Mouse (Mus musculus) midbrain, embryonic 14.5 days (tissue): ENCODE results near the gene Rae1. TPM values are rescaled to one million over a fixed set of nuclear protein-coding genes. Genes with fewer than 3 reads are reported as not detected.
A peak's percentile ranks its signal among the peaks of the same experiment; 100 is the strongest.

ENCODE experiments used
- ATAC-seq: fragments of 200-750 bp; cut with Nextera tagmentation; 2 replicates; pipeline ENCODE4 v1.8.0; 2017; ENCODE audit warnings: moderate number of reproducible peaks, moderate library complexity; ENCODE audit not compliant: low FRiP score, low TSS enrichment
- DNase-seq: peaks from one replicate; pipeline ENCODE4 v3.0.0-alpha.2; 2015
- H3K27ac ChIP-seq: fragments of 300-500 bp; sonication (generic); replicated peaks from 2 replicates; pipeline ENCODE4 v1.5.1; 2014; ENCODE audit warnings: mild to moderate bottlenecking, low read depth, low read length, moderate library complexity
- H3K27me3 ChIP-seq: fragments of 300-500 bp; sonication (generic); 2 replicates; pipeline ENCODE4 v1.6.1; 2014; ENCODE audit warnings: low read length, control low read depth, mixed read lengths; ENCODE audit not compliant: control insufficient read depth, insufficient read depth
- H3K36me3 ChIP-seq: fragments of 300-500 bp; sonication (generic); 2 replicates; pipeline ENCODE4 v1.6.1; 2014; ENCODE audit warnings: low read length, control low read depth; ENCODE audit not compliant: control insufficient read depth, insufficient read depth
- H3K4me1 ChIP-seq: fragments of 300-500 bp; sonication (generic); 2 replicates; pipeline ENCODE4 v1.6.1; 2014; ENCODE audit warnings: mild to moderate bottlenecking, antibody characterized with exemption, low read length, control low read depth; ENCODE audit not compliant: control insufficient read depth, insufficient read depth
- H3K4me2 ChIP-seq: fragments of 300-500 bp; sonication (generic); 2 replicates; pipeline ENCODE4 v1.6.1; 2014; ENCODE audit warnings: mild to moderate bottlenecking, low read length, moderate library complexity
- H3K4me3 ChIP-seq: fragments of 300-500 bp; sonication (generic); replicated peaks from 2 replicates; pipeline ENCODE4 v1.5.1; 2014; ENCODE audit warnings: low read depth, low read length
- H3K9ac ChIP-seq: fragments of 300-500 bp; sonication (generic); replicated peaks from 2 replicates; pipeline ENCODE4 v1.6.1; 2014; ENCODE audit warnings: mild to moderate bottlenecking, low read length, moderate library complexity
- H3K9me3 ChIP-seq: fragments of 300-500 bp; sonication (generic); 2 replicates; pipeline ENCODE4 v1.6.1; 2016; ENCODE audit warnings: low read length, control low read depth, mixed read lengths; ENCODE audit not compliant: control insufficient read depth
- WGBS: fragments of 180-500 bp; shearing (Covaris S2); extraction: QIAGEN DNeasy Blood & Tissue Kit; methylation state at CpG from one replicate; pipeline ENCODE4 v1.1.7; 2014; 5-methylcytosine and 5-hydroxymethylcytosine counted together
- polyA plus RNA-seq: library from polyadenylated mRNA; unstranded; fragments of >200 nt; fragmentation: Nextera tagmentation; extraction: Ambion mirVana; gene quantifications from 2 replicates; pipeline ENCODE4 v1.2.1, GENCODE M21; 2014

Rae1 gene
- polyA plus RNA-seq, 1 experiment from 2014 or later: 127 TPM

DNA sequence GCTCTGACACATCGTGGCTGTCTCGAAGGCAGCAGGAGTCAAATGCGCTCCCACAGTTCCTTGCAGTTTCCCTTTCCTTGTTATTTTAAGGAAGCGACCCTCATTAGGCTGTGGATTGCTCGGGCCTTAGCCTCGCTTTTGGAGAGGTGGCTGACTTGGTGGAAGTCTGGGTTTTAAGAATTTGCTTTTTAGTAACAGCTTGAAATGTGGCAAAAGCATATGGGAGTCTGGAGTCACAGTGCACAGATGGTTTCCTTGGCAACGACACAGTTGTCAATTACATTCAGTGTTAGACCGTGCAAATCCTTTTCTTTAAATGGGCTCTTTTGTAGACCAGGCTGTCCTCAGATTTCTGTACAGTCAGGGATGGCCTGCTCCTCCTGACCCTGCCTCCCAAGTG, 1.0 kb downstream of the Rae1 start:
- H3K4me1 ChIP-seq: peaks cover 11% of the 10 kb centered on the region; the same call in 1 of the 2 replicates
- ATAC-seq (no peak), DNase-seq (no peak)
- H3K27me3 ChIP-seq: no peaks in the 10 kb centered on the region
- H3K36me3 ChIP-seq: peaks cover 30% of the 10 kb centered on the region
- peak overlapping the region; percentile 90 for H3K4me2 ChIP-seq
- H3K27ac ChIP-seq: no peak overlapping the region
- WGBS: 18% methylated on average over 8 of the region's 8 CpGs
- H3K4me3 ChIP-seq: peak overlapping the region; percentile 97
- H3K9me3 ChIP-seq: no peaks in the 10 kb centered on the region
- H3K9ac ChIP-seq: peak overlapping the region; percentile 88

DNA sequence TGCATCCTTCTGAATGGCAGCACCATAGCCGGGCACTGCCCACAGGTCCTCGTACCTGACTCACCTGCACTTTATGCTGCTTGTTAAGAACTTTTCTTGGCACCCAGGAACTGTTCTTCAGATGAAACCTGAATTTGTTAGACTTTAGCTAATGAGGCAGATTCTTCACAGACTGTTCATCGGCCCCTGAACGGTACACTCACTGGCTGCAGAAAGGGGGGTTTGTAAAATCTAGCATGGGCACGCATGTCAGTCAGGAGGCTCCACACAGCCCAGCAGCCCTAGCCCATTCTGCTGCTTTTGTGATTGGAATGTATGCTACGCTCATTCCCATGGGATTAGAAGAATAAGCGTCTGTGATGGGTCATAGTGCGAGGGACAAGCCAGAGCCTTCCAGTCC, 3.8 kb downstream of the Rae1 start:
- Histone ChIP-seq H3K4me3 (no peak overlapping the region), H3K36me3 (peaks cover 57% of the 10 kb centered on the region), H3K4me2 (no peak overlapping the region), H3K27me3 (no peaks in the 10 kb centered on the region), H3K4me1 (peaks cover 11% of the 10 kb centered on the region; the same call in 1 of the 2 replicates), H3K27ac (no peak overlapping the region), H3K9me3 (no peaks in the 10 kb centered on the region), H3K9ac (no peak overlapping the region)
- 88% methylated on average over 8 of the region's 8 CpGs for WGBS
- DNase-seq: no peak
- no peak for ATAC-seq

GRCm38 (mm10) chr2:173010220-173010717, 10.4 kb downstream of the Rae1 start:
- no peaks in the 10 kb centered on the region for H3K9me3 ChIP-seq
- no peaks in the 10 kb centered on the region for H3K27me3 ChIP-seq
- ATAC-seq: no peak
- DNase-seq: no peak
- no peak overlapping the region for H3K27ac ChIP-seq
- no peak overlapping the region for H3K9ac ChIP-seq
- H3K4me2 ChIP-seq: no peak overlapping the region
- WGBS: 73% methylated on average over 3 of the region's 3 CpGs
- H3K4me1 ChIP-seq: no peaks in the 10 kb centered on the region
- H3K4me3 ChIP-seq: no peak overlapping the region
- H3K36me3 ChIP-seq: peaks cover 96% of the 10 kb centered on the region

DNA sequence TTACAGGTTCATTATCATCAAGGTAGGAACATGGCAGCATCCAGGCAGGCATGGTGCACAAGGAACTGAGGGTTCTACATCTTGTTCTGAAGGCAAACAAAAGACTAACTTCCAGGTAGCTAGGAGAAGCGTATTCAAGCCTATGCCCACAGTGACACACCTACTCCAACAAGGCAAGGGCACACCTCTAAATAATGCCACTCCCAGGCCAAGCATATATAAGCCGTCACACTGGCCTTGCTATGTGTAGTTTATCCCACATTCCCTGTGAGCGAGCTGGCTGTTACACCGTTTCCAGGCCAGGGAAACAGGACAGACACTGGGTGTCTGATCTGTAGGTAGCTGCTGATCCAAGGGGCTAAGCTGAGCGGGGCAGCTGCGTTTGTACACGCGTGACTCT, 11.5 kb downstream of the Rae1 start:
- 95% methylated on average over 8 of the region's 8 CpGs for WGBS
- Histone ChIP-seq H3K9me3 (no peaks in the 10 kb centered on the region), H3K27ac (no peak overlapping the region), H3K36me3 (peaks cover 98% of the 10 kb centered on the region), H3K27me3 (no peaks in the 10 kb centered on the region), H3K4me1 (no peaks in the 10 kb centered on the region), H3K4me3 (no peak overlapping the region), H3K9ac (no peak overlapping the region), H3K4me2 (no peak overlapping the region)
- DNase-seq (no peak), ATAC-seq (no peak)

DNA sequence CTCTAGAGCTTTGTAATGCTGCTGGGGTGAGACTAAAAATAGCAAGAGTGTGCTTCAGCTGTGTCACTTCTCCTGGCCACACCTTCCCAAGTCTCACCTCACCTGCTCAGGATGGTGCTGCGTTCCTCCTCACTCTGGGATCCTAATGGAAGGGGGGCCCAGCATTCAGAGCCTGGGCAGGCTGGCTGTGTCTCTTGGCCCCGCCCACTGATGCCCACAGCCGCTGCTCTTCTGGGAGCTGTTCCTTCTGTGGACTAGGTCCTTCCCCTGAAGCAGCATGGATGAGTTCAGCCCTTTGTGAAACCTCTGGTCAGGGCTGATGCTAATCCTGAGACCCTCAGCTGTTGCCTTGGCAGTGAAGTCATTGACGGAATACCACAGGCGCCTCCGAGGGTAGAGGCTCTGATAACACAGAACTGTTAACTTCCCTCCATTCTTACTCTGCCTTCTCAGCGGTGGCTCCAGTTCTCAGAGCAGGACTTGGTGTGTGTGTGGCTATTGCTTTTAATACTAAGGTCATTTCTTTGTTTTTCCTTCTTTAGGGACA, 14.9 kb downstream of the Rae1 start:
- Histone ChIP-seq H3K9me3 (no peaks in the 10 kb centered on the region), H3K27ac (no peak overlapping the region), H3K9ac (no peak overlapping the region), H3K36me3 (peaks cover 64% of the 10 kb centered on the region), H3K4me2 (no peak overlapping the region), H3K4me1 (peaks cover 3% of the 10 kb centered on the region), H3K27me3 (peaks cover 18% of the 10 kb centered on the region; the same call in 1 of the 2 replicates), H3K4me3 (no peak overlapping the region)
- no peak for DNase-seq
- WGBS: 81% methylated on average over 7 of the region's 7 CpGs
- no peak for ATAC-seq

DNA sequence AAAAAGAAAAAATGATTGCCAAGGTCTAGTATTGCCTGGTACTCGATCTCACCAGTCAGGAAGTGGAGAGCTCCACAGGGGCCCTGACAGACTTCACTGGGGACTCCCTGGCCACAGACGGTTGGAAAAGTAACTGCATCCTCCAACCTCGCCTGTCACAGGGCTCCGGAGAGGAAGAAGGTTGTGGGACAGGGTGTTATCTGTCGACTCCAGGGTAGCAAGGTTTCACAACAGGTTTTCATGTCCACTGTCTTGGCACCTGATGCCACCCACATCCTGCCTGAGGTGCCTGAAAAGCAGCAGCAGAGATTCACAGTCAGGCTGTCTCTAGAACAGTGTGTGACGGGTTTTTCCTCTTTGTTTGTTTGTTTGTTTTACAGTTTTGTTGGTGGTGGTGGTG, 18.0 kb downstream of the Rae1 start:
- 50% methylated on average over 6 of the region's 6 CpGs for WGBS

DNA sequence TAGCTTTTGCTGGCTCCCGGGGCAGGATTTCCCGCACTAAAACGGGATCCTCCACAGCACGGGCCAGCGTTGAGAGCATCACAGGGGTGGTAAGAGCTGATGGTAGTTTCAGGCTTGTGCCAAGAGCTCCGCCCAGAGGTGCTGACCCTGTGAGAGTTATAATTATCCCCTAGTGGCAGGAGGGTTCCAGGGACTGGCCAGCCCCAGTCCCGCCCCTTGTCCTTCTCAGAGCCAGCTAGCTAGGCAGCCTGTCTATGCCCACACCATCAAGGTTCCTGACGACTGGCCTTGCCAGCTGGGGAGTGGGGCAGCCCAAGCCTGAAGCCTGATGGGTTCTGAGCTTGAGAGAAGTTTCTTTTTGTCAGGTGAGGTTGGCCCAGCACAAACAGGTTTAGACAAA, 18.7 kb downstream of the Rae1 start:
- ATAC-seq: no peak
- WGBS: 25% methylated on average over 8 of the region's 8 CpGs
- no peaks in the 10 kb centered on the region for H3K9me3 ChIP-seq
- H3K4me2 ChIP-seq: no peak overlapping the region
- H3K27ac ChIP-seq: no peak overlapping the region
- no peak overlapping the region for H3K4me3 ChIP-seq
- H3K4me1 ChIP-seq: peaks cover 24% of the 10 kb centered on the region
- H3K9ac ChIP-seq: no peak overlapping the region
- peaks cover 34% of the 10 kb centered on the region for H3K27me3 ChIP-seq
- H3K36me3 ChIP-seq: peaks cover 26% of the 10 kb centered on the region
- no peak for DNase-seq

More for the DNA sequence above, 18.0 kb downstream of the Rae1 start:
- Histone ChIP-seq H3K27me3 (peaks cover 34% of the 10 kb centered on the region), H3K4me3 (no peak overlapping the region), H3K4me2 (no peak overlapping the region), H3K36me3 (peaks cover 33% of the 10 kb centered on the region), H3K9me3 (no peaks in the 10 kb centered on the region), H3K9ac (no peak overlapping the region), H3K4me1 (peaks cover 17% of the 10 kb centered on the region), H3K27ac (no peak overlapping the region)
- no peak for DNase-seq
- ATAC-seq: no peak

DNA sequence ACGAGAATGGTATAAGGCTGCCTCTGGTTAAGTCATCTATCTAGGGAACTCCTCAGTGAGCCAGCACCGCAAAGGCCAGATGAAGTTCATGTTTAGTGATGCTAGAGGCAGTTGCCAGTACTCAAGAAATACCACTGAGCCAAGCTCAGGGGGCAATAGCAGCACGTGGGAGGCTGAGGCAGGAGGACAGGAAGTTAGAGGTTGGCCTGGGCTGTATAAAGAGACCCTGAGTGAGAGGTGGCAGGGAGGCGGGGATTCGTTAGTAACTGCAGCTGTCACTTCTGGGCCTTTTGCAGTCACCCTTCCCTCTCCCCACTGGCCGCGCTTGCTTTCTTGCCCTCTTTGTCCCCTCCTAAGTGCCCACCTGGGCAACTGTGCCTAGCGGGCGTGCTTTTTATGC, 19.4 kb downstream of the Rae1 start:
- 10% methylated on average over 9 of the region's 9 CpGs for WGBS
- Histone ChIP-seq H3K4me1 (peaks cover 30% of the 10 kb centered on the region), H3K36me3 (peaks cover 19% of the 10 kb centered on the region), H3K9me3 (no peaks in the 10 kb centered on the region), H3K4me3 (peak overlapping the region; percentile 33), H3K27me3 (peaks cover 34% of the 10 kb centered on the region), H3K27ac (no peak overlapping the region), H3K4me2 (peak overlapping the region; percentile 68), H3K9ac (peak overlapping the region; percentile 42; the same call in 1 of the 2 replicates)
- DNase-seq (no peak), ATAC-seq (no peak)

DNA sequence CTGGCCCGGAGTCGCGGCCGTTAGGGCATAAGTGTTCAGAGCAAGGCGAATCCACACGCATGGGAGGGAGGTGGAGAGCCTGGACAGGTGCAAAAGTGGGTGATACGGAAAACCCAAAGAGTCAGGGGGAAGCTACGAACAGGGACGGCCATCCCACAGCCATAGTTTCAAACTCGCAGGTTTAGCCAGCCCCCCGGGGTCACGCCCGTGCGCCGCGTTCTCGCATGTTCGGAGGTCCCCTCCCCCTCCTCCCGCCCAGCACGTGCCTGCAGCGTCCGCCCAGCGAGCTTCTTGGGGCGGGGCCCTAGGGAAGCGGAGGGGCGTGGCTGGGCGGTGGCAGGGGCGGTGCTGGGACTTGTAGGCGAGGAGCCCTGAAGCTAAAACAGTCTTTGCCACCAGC, 19.9 kb downstream of the Rae1 start:
- peaks cover 34% of the 10 kb centered on the region for H3K27me3 ChIP-seq
- ATAC-seq (peak; percentile 68), DNase-seq (peak; percentile 89)
- no peaks in the 10 kb centered on the region for H3K9me3 ChIP-seq
- H3K4me1 ChIP-seq: peaks cover 35% of the 10 kb centered on the region
- peak overlapping the region; percentile 42; the same call in 1 of the 2 replicates for H3K9ac ChIP-seq
- peak overlapping the region; percentile 33 for H3K4me3 ChIP-seq
- WGBS: under 1% methylated on average over 29 of the region's 29 CpGs
- H3K4me2 ChIP-seq: peak overlapping the region; percentile 68
- H3K27ac ChIP-seq: no peak overlapping the region
- H3K36me3 ChIP-seq: peaks cover 14% of the 10 kb centered on the region
